Mouse (Mus musculus): Measurements from ENCODE around the gene Olfr1174-ps.

The Olfr1174-ps gene

DNA sequence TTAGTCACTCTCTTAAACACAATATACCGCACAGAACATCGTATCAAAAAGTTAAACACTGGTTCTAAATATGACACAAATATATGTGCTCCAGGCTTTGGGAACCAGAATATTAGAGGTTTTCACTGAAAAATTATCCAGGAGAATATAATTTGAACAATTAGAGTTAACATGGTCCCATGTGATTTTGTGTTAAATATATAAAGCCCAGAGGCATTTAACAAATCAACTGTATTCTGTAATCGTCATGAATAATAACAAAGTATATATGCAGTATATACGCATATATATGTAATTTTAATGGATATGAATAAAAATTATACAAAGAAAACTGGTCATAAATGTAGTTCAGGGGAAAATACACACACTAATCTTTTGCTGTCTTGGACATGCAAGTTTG lies at the start of gene Olfr1174-ps:
Gene Olfr1174-ps (minus strand): TSS at position 101 of the 400 bp plus-strand sequence.
- no peak for DNase-seq (ENCODE audit: low spot score)

DNA sequence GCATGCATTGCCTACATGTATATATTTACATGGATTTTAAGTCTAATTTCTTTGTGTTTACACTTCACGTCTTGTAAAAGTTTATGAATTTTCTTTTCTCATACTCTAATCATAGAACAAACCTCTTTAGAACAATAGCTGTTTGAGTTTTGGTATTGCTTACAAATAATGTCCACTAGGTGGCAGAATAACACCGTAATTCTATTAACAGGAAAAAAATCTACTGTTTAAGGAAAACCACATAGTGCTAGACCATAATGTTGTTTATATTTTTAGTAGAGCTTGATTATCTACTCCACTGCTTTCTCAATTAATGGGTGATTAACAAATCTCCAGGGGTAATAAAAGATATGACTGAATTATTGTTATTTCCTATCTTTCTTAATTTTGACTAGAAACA lies 41.4 kb upstream of the Olfr1174-ps start:
- DNase-seq (ENCODE audit: low spot score) = no peak

DNA sequence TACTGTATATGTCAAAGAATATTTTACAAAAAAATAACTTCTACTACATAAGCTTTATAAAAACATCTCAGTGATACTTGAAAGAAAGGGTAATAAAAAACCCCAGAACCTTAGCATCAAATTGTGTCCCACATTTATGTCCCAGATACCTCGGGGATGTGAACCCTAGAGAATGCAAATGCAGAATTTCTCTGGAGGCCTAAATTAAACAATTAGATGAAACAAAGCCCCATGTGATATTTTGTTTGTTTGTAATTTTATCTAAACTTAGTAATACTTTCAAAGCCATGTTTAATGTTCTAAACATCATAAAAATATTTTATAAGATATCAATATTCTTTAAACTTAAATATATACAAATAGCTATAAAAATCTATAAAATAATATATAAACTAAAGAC lies 31.5 kb upstream of the Olfr1174-ps start, which contains the start of gene Olfr1177-ps:
Gene Olfr1177-ps (minus strand): TSS at position 101 of the 400 bp plus-strand sequence.
- DNase-seq (ENCODE audit: low spot score) = no peak

DNA sequence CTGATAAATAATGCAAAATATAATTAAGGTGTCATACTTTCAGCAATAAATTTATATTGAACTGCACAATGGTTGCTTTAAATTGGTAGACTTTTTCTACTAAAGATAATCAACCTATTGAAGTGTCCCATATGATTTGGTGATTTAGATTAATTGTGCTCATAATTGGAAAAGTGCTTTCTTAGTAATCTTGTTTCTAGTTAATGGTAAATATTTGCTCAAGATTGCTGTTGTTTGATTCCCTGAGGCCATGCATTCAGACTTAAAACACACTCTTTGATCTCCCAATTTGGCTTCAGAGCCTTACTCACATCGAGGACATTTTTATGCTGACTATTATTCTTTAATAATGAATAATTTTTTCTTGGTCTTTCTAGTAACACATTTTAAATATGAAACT lies 21.5 kb upstream of the Olfr1174-ps start, which contains the start of gene Olfr1176:
Gene Olfr1176 (plus strand): TSS at position 301 of the 400 bp plus-strand sequence.
- DNase-seq (ENCODE audit: low spot score) = no peak

DNA sequence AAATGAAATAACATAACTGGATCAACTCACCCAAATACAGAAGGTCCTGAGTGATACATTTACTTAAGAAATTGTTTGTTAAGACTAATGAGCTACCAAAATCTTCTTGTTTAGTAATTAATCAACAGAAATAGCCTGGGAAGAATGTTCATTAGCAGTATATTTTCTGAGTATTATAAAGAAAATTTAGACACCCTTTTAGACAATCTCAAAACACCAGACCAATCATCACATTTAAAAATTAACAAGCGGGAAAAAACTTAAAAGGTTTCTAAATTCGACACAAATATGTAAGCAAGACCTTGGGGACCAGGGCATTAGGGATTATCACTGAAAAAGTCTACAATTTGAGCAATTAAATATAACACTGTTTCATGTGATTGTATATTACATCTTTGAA lies 12.2 kb upstream of the Olfr1174-ps start, which contains the start of gene Olfr1175-ps:
Gene Olfr1175-ps (minus strand): TSS at position 101 of the 400 bp plus-strand sequence.
- DNase-seq (ENCODE audit: low spot score) = no peak

DNA sequence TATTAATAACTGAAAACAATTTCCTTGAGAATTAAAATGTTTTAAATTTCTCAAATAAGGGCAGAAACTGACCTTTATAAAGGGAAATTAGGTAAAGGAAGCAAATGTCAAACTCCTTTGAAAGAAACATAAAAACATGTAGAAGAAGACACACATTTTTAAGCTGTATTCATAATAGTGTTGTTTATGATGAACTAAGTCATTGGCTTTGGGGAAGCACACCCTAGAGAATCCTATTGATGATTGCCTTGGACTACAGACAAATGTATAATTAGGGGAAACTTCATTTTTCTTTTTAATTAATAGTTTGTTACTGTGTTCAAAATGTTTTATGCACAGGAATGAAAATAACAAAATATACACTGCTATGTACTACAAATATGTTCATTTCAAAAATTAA lies 35.2 kb downstream of the Olfr1174-ps start, which contains the start of gene Olfr1173:
Gene Olfr1173 (minus strand): TSS at position 101 of the 400 bp plus-strand sequence.
- no peak for DNase-seq (ENCODE audit: low spot score)
